Mouse (Mus musculus) frontal cortex, postnatal 10 days (tissue): ENCODE measurements at regions not wholly inside any gene's neighbourhood (a gene's known extent, or its start where the extent isn't known, plus 50 kb on each side); places are given as distances from the start of the nearest gene placed in this dataset.
"Not testable (repeated sequence)": the region's sequence is repeated elsewhere in the genome, so short reads cannot be mapped to it uniquely, and the experiment has no call there.

Source experiments
- DNase-seq, 2 experiments: peaks; one replicate each; pipeline ENCODE4 v3.0.0; 2022; ENCODE audit warnings: low spot score in 2 of 2, mixed read lengths in 1 of 2

DNA sequence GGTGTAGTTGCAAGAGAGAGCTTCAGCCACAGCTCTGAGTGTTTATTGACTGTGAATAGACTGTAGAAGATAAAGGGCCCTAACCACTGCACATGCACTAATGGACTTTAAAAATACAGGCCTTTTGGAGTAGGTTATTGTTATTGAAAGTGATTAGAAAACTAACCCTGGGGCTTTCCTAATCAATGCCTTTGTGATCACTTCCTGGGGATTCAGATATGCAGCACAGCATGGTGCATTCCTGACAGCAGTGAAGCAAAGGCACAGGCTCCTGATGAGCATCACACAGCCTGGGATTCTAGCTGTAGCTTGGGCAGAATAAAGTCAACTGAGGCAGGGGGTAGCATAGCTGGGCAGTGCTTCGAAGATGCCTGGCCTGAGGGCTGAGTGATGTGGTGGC lies 87.3 kb downstream of the Gm11077 start:
- DNase-seq, result no peak

DNA sequence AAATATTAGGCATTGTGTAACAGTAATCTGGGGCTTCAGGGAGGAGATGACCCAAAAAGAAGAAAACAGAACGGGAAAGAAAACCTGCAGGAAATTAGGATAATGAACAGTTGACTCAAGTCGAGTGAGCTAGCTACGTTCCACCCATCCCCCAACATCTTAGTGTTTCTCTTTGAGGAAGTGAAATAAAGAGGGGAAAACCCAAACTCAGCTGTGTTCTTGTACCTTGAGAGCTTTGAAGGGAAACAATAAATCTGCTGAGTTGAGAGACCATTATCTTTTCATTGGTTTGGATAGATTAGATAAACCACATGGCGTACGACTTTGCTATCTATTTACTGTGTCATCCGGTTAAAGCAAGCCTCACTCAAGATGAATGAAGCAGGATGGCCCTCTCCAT lies 87.7 kb downstream of the Gm11077 start:
- no peak for DNase-seq

DNA sequence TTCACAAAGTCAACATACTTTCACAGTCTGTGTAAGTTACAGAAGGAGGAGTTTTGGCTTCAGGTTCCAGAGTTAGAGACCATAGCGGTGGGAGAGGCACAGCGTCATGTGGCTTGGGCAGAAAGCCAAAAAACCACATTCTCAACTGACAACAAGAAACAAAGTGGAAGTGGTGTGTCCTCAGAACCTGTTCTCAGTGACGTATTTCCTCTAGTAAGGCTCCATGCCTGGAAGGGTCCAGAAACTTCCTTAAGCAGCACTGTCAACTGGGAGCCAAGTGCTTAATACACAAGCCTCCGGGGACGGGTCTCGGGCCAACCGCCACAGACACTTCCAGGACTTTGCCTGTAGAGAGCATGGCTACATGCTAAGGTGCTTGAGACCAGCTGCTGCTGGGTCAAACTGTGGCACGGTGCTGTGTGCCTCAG lies 90.4 kb downstream of the Gm11077 start:
- no peak for DNase-seq

GRCm38 (mm10) chr6:140826522-140826921 lies 97.4 kb downstream of the Gm11077 start:
- DNase-seq, result no peak

DNA sequence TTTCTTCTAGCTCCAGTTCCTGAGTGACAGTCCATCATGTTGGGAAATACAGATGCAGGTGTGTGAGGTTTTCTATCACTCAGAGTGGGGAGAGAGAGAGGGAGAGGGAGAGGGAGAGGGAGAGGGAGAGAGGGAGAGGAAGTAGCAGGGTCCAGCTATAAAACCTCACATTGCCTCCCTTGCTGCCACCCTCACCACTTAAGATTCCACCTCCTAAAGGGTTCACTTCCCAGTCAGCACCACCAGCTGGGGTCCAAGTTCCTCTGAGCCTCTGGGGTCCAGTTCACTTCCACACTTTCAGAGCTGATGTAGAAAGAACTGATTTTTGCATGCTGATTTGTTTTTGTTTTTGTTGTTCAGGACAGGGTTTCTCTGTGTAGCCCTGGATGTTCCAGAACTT lies 98.6 kb downstream of the Gm11077 start:
- DNase-seq, result no peak

- DNase-seq, result no peak
These were observed 114.4 kb downstream of the Gm11077 start for GRCm38 (mm10) chr6:140843292-140843991.

DNA sequence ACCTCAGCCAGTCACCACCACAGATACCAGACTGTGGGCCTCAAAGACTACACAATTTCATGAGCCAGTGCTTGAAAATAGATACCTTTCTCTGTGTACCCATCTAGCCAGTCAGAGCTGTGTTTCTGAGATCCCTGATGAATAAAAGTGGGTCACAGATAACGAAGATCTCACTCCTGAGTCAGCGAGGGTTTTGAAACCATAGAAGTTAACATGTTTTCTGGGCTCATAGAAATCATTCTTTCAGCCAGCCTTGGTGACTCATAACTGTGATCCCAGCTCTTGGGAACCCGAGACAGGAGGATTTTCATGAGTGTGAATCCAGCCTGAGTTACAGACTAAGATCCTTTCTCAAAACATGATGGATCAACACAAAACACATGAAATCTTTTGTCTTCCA lies 118.1 kb downstream of the Gm11077 start:
- DNase-seq, result no peak

- no peak for DNase-seq
These were observed 123.3 kb downstream of the Gm11077 start for GRCm38 (mm10) chr6:140852420-140852819.

DNA sequence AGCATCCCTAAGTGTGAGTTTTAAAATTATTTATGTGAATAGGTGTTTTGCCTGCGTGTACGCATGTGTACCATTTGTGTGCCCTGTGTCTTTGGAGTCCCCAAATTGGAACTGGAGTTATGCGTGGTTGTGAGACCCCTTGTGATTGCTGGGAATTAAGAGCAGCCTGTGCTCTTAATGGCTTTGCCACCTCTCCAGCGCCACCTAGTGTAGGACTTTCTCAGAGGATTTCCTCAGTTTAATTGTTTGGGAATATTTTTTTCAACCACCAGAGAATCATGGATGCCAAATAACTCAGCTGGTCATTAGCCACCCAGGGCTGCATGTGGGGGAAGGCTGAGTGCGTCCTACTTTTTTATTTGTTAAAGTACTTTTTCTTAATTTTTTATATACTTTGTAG lies 124.4 kb downstream of the Gm11077 start:
- peak in 1 of 2 experiments; percentile 38 for DNase-seq

DNA sequence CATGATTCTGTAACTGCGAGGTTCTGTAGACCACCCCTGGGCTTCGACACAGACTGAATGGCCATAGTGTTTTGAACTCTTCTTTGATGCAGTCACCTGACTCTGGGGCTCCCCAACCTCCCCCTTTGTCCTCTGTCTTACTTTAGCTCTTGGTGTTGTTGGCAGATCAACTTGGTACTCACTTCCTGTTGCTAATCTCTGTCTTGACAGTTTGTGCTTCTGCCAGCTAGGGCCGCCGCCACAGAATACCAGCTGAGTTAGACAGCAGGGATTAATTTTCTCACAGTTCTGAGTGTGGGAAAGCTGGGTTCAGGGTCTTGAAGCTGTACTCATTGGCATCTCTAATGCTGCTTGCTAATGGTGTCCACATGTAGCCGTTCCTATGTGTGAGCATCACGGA lies 125.6 kb downstream of the Gm11077 start:
- no peak for DNase-seq

GRCm38 (mm10) chr6:140856468-140857117 lies 127.5 kb downstream of the Gm11077 start:
- no peak for DNase-seq

GRCm38 (mm10) chr6:140857118-140857746 lies 128.1 kb downstream of the Gm11077 start:
- DNase-seq, result peak; percentile 16 to 27

DNA sequence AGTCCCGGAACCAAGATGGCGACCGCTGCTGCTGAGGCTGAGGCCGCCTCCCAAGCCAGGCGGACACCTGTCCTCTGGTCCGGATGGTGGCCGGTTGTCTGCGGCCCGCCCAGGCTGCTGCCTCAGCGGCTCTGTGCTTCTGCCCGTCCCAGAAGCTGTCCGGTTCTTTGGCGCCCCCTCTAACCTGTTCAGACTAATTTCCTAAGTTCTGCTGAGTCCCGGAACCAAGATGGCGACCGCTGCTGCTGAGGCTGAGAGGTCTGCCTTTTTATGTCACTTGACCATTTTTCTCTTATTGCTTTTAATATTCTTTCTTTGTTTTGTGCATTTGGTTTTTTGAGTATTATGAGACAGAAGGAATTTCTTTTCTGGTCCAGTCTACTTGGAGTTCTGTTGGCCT lies 140.4 kb downstream of the Gm11077 start:
- not testable (repeated sequence) for DNase-seq

GRCm38 (mm10) chr6:140874831-140875230 lies 145.7 kb downstream of the Gm11077 start:
- no peak for DNase-seq

DNA sequence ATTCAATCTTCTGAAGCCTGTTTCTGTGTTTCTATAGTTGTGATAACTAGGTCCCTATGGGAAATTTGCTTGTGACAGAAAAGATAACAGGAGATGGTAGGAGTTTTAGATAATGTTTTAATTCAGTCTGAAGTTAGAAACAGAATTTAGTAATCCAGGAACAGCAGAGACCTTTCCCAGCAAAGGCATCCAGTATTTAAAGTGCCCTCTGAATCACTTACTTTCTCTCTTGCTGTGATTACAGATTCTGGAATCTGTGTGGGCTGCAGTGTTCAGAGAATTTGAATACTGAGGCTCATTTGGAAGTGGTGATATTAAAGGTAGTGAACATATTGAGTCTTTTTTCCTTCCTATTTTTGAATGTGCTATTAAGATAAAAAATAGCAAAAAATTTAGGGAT lies 154.6 kb downstream of the Gm11077 start:
- DNase-seq, result no peak

DNA sequence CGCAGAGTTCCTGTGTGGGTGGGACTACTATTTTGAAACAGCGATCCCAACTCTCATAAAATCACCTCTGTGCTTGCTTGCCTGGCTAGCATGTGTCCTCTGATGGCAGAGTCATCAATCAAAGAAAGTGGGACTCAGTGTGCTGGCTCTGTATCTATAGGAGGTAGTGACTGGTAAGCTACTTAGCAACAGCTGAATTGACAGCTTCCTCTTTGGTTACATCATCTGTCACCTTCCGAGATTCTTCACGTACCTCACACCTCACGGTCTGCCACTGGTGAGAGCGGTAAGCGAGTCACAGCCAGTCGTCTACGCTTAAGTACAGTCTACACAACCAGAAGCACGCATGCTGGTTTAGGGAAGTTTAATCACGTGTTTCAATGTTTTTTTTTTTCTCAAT lies 159.5 kb downstream of the Gm11077 start:
- no peak for DNase-seq

DNA sequence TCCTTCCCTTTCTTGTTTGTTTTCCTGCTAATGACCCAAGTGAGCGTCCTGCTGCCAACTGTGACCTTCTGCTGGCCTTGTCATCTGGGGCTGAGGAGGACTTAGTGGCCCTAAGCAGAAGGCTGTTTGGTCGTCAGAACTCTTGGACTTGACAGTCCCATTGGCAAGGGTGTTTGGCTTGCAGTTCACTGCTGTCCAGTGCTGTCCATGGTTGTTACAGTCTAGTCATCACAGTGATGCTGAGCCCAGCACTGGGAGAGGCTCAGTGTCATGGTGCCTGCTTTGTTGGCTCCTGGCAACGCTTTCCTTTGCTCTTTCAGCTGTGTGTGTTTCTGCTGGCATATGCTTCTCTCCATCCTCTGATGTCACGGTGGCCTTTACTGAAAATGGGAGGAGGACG lies 161.0 kb downstream of the Gm11077 start:
- DNase-seq, result no peak

DNA sequence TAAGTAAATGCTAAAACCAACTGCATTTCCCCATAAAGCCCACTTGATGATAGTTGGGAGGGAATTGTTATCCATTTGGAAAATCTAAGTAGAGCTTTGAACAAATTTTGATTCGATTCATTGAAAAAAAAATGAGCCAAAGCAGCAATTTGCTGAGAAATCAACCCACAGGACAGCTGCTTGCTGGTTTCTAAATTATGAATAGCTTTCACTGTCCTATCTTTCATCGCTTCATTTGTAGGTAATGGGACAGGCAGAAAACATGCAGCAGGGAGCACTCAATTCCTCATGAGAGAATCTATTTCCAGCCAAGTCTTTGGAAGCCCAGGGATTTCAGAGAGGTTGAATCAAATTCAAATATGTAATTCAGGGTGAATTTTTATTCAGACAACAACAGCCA lies 161.5 kb downstream of the Gm11077 start:
- DNase-seq, result no peak

- no peak for DNase-seq
These were observed 165.4 kb downstream of the Gm11077 start for GRCm38 (mm10) chr6:140894467-140894866.

DNA sequence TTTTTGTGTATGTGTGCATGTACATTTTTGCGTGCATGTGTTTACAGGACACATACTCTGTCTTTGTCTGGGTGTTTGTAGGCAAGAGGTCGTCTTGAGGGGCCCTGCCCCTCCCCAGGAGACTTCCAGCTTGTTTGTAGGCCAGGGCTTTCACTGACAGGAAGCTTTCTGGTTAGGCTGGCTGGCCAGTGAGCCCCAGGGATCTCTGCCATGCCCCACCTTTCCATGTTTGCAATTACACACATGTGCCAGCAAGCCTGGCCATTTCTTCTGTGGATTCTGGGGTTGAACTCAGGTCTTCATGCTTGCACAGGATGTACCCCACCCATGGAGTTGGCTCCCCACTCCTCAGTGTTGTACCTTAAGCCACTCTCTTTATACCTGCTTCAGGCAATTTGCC lies 166.4 kb downstream of the Gm11077 start:
- no peak for DNase-seq

- DNase-seq, result no peak
These were observed 168.0 kb downstream of the Gm11077 start for GRCm38 (mm10) chr6:140897111-140897510.

DNA sequence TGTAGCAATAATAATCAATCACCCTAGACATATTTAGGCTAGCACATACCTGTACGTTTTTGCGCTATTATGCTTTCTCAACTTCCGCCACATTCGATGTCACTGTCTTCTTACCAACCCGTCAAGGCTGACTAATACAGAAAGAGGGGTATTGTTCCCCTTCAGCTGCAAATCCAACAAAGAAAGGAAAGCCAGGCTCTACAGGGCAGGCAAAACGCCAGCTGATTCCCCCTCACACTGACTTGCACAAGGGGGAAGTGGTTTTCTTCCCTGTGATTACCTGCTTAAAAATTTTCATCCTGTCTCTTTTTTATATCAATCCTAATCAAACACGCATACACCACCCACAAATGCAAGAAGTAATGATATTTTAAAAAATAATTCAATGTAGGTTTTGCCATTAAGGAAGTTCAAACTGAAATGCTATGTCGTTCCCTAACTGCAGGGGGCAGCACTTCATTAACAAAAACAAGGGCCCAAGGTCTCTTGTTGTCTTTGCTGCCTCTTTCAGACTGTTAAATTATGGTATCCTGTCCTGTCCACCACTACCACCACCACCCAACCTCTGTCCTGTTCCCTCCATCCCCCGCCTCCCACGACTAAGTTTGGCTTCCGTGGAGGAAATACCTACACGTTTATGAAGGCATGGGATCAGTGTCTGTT lies 195.4 kb downstream of the Gm11077 start:
- peak in 1 of 2 experiments; percentile 19 for DNase-seq

DNA sequence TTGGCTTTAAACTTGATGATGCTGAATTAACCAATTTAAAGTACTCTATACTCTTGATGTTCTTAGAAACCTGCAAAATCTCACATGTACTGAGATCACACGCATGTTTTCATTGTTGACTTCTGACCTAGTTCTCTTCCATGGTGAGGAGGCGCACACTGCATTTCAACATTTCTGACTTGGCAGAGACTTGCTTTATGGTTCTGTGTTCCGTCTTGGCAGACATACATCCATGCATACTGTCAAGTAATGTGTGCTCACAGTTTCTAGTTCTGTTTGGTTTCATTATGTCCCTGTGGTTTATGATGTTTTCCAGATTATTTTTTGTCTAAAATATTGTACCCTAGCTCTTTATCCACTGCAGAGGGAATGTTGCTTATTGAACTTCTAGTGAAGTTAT lies 198.5 kb downstream of the Gm11077 start:
- no peak for DNase-seq
